Mouse (Mus musculus) lung, embryonic 14.5 days (tissue): ENCODE measurements around the gene Rpl36a-ps1. TPM values are rescaled to one million over a fixed set of nuclear protein-coding genes. Genes with fewer than 3 reads are reported as not detected.

Experiments used
- ATAC-seq: fragments of 200-750 bp; cut with Nextera tagmentation; 2 replicates; pipeline ENCODE4 v1.8.0; 2017; ENCODE audit warnings: mild to moderate bottlenecking, moderate TSS enrichment, moderate library complexity; ENCODE audit not compliant: insufficient read depth
- DNase-seq: peaks from one replicate; pipeline ENCODE4 v3.0.0-alpha.2; 2015
- H3K27ac ChIP-seq: fragments of 300-500 bp; sonication (generic); 2 replicates; pipeline ENCODE4 v1.5.1; 2014; ENCODE audit warnings: low read depth, mild to moderate bottlenecking, moderate library complexity
- H3K27me3 ChIP-seq: fragments of 300-500 bp; sonication (generic); 2 replicates; pipeline ENCODE4 v1.6.1; 2014; ENCODE audit warnings: low read length, control low read depth; ENCODE audit not compliant: insufficient read depth
- H3K36me3 ChIP-seq: fragments of 300-500 bp; sonication (generic); 2 replicates; pipeline ENCODE4 v1.6.1; 2014; ENCODE audit warnings: control low read depth; ENCODE audit not compliant: insufficient read depth
- H3K4me1 ChIP-seq: fragments of 300-500 bp; sonication (generic); 2 replicates; pipeline ENCODE4 v1.6.1; 2014; ENCODE audit warnings: antibody characterized with exemption, control low read depth; ENCODE audit not compliant: insufficient read depth
- H3K4me2 ChIP-seq: fragments of 300-500 bp; sonication (generic); 2 replicates; pipeline ENCODE4 v1.6.1; 2014; ENCODE audit warnings: mild to moderate bottlenecking
- H3K4me3 ChIP-seq: fragments of 300-500 bp; sonication (generic); 2 replicates; pipeline ENCODE4 v1.5.1; 2014; ENCODE audit warnings: low read depth, low read length
- H3K9ac ChIP-seq: fragments of 300-500 bp; sonication (generic); 2 replicates; pipeline ENCODE4 v1.6.1; 2014
- H3K9me3 ChIP-seq: fragments of 300-500 bp; sonication (generic); 2 replicates; pipeline ENCODE4 v1.6.1; 2016; ENCODE audit warnings: low read depth, low read length, control low read depth
- CTCF ChIP-seq: IDR thresholded peaks from 2 replicates; pipeline ENCODE4 v1.5.1; 2016; ENCODE audit warnings: antibody characterized with exemption, low read depth
- WGBS: fragments of 180-500 bp; shearing (Covaris S2); extraction: QIAGEN DNeasy Blood & Tissue Kit; methylation state at CpG from one replicate; pipeline ENCODE4 v1.1.7; 2014; 5-methylcytosine and 5-hydroxymethylcytosine counted together
- polyA plus RNA-seq: library from polyadenylated mRNA; unstranded; fragments of >200 nt; fragmentation: Nextera tagmentation; extraction: Ambion mirVana; gene quantifications from 2 replicates; pipeline ENCODE4 v1.2.1, GENCODE M21; 2014

Gene Rpl36a-ps1
- polyA plus RNA-seq, 1 experiment from 2014 or later: 2.1 TPM

GRCm38 (mm10) chr14:98952441-98952840 lies 41.7 kb downstream of the Rpl36a-ps1 start:
- H3K4me2 ChIP-seq: no peak overlapping the region
- H3K4me3 ChIP-seq: no peak overlapping the region
- no peaks in the 10 kb centered on the region for H3K4me1 ChIP-seq
- 85% methylated on average over 7 of the region's 7 CpGs for WGBS
- no peak for TF ChIP-seq CTCF
- ATAC-seq (no peak), DNase-seq (no peak)
- no peaks in the 10 kb centered on the region for H3K9me3 ChIP-seq
- no peak overlapping the region for H3K27ac ChIP-seq
- H3K27me3 ChIP-seq: no peaks in the 10 kb centered on the region
- no peaks in the 10 kb centered on the region for H3K36me3 ChIP-seq
- no peak overlapping the region for H3K9ac ChIP-seq

DNA sequence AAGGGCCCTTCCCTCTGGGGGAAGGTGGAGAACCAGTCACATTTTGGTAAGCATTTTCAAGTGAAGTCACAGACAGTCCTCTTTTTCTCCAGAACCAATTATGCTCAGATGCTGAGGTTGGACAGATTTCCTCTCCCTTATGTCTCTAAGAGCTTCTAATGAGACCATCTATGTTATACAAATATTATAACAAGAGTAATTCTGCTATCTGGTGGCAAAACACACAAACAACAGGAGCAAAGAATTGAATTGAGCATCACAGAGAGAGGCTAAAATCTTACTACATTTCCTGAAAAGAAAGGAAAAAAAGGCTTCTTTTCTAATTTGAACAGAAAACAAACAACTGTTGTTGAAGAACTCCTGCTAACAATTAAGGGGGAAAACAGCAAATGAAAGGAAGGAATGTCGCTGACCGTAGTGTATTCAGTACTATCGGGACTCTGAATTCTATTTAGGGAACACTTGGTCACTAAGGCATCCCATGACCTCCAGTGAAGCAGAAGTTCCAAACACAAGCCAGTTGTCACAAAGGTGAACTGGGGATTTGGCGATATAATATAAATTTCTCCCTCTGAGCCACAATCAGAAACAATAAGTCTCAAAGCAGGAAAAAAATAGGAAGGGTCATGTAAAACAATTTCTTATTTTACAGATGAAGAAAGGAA lies 42.4 kb downstream of the Rpl36a-ps1 start:
- ATAC-seq (no peak), DNase-seq (peak; percentile 43)
- no peaks in the 10 kb centered on the region for H3K36me3 ChIP-seq
- H3K27me3 ChIP-seq: no peaks in the 10 kb centered on the region
- WGBS: 78% methylated on average over 4 of the region's 4 CpGs
- no peaks in the 10 kb centered on the region for H3K4me1 ChIP-seq
- TF ChIP-seq CTCF: no peak
- no peak overlapping the region for H3K4me2 ChIP-seq
- no peak overlapping the region for H3K4me3 ChIP-seq
- H3K27ac ChIP-seq: no peak overlapping the region
- no peaks in the 10 kb centered on the region for H3K9me3 ChIP-seq
- no peak overlapping the region for H3K9ac ChIP-seq

Other genes with a start within 250 kb of the Rpl36a-ps1 start
- 68.9 and 71.4 TPM in 2 replicates for gene Mzt1, start 51.8 kb upstream of the Rpl36a-ps1 start, polyA plus RNA-seq
- gene Bora, start 51.9 kb upstream of the Rpl36a-ps1 start, polyA plus RNA-seq: 79.1 and 93.3 TPM in 2 replicates
- 17.6 and 18.9 TPM in 2 replicates for gene Pibf1, start 105.1 kb upstream of the Rpl36a-ps1 start, polyA plus RNA-seq
- gene Dis3, start 105.5 kb upstream of the Rpl36a-ps1 start, polyA plus RNA-seq: 43.7 and 45.7 TPM in 2 replicates